Mouse (Mus musculus) kidney, postnatal 36 days (tissue): ENCODE data around the gene Ezh2.
"Not testable (repeated sequence)": the region's sequence is repeated elsewhere in the genome, so short reads cannot be mapped to it uniquely, and the experiment has no call there.

Source experiments
- DNase-seq, 2 experiments: peaks; one replicate each; pipeline ENCODE4 v3.0.0; 2021 to 2022; ENCODE audit warnings: mixed read lengths in 2 of 2

Ezh2 gene

GRCm38 (mm10) chr6:47594926-47595623 lies at the start of gene Ezh2:
Gene Ezh2, minus strand, starts transcription at chr6:47595341.
- DNase-seq = peak; percentile 97 to 98

- DNase-seq = no peak
These were observed 41.5 kb upstream of the Ezh2 start for GRCm38 (mm10) chr6:47636527-47637076.

GRCm38 (mm10) chr6:47635995-47636526 lies 40.9 kb upstream of the Ezh2 start:
- no peak for DNase-seq

- DNase-seq = no peak
These were observed 40.3 kb upstream of the Ezh2 start for GRCm38 (mm10) chr6:47635207-47635994.

GRCm38 (mm10) chr6:47633467-47633866 lies 38.3 kb upstream of the Ezh2 start:
- no peak for DNase-seq

- not testable (repeated sequence) for DNase-seq
These were observed 34.9 kb upstream of the Ezh2 start for GRCm38 (mm10) chr6:47630061-47630460.

GRCm38 (mm10) chr6:47627978-47628377 lies 32.8 kb upstream of the Ezh2 start:
- no peak for DNase-seq

GRCm38 (mm10) chr6:47626976-47627375 lies 31.8 kb upstream of the Ezh2 start:
- not testable (repeated sequence) for DNase-seq

- no peak for DNase-seq
These were observed 25.9 kb upstream of the Ezh2 start for GRCm38 (mm10) chr6:47621039-47621438.

- not testable (repeated sequence) for DNase-seq
These were observed 13.2 kb upstream of the Ezh2 start for GRCm38 (mm10) chr6:47608306-47608705.

- DNase-seq = no peak
These were observed 6.8 kb upstream of the Ezh2 start for GRCm38 (mm10) chr6:47601931-47602330.

GRCm38 (mm10) chr6:47595696-47596095 lies 555 bp upstream of the Ezh2 start:
- peak in 1 of 2 experiments; percentile 26 for DNase-seq

- peak; percentile 65 to 75 for DNase-seq
These were observed 853 bp downstream of the Ezh2 start for GRCm38 (mm10) chr6:47594141-47594835.

GRCm38 (mm10) chr6:47593590-47593989 lies 1.6 kb downstream of the Ezh2 start:
- DNase-seq = no peak

- not testable (repeated sequence) for DNase-seq
These were observed 7.8 kb downstream of the Ezh2 start for GRCm38 (mm10) chr6:47587332-47587731.

GRCm38 (mm10) chr6:47572887-47573286 lies 22.3 kb downstream of the Ezh2 start:
- no peak for DNase-seq

GRCm38 (mm10) chr6:47565326-47566035 lies 29.7 kb downstream of the Ezh2 start:
- peak in 1 of 2 experiments; percentile 3 for DNase-seq

GRCm38 (mm10) chr6:47561426-47561825 lies 33.7 kb downstream of the Ezh2 start:
- DNase-seq = peak; percentile 3 to 9

GRCm38 (mm10) chr6:47560846-47561245 lies 34.3 kb downstream of the Ezh2 start:
- DNase-seq = no peak

- no peak for DNase-seq
These were observed 34.7 kb downstream of the Ezh2 start for GRCm38 (mm10) chr6:47560407-47560806.

GRCm38 (mm10) chr6:47559287-47559686 lies 35.9 kb downstream of the Ezh2 start:
- DNase-seq = peak; percentile 20 to 34

- DNase-seq = no peak
These were observed 42.9 kb downstream of the Ezh2 start for GRCm38 (mm10) chr6:47552280-47552679.
